Mouse (Mus musculus) ovary, postnatal 14 days (tissue): ENCODE results near the gene Stag2.

ENCODE experiments used
- DNase-seq: peaks from one replicate; pipeline ENCODE4 v3.0.0; 2022; ENCODE audit warnings: low spot score

Gene Stag2

DNA sequence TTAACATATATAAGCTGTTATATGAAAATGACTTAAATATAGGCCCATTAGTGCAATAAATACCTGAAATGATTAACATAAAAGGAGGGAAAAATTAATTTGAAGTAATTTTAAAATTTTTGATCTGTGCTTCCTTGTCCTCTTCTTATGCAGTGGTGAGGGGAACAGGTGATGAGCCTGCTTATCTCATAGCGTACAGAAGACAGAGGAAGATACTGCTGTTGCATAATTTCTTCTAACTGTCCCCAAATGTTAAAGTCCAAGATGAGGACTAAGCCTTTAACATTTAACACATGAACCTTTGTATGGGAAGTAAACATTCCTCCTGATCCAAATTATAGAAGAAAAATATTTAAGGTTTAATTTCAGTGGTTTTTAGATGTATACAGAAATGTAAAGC lies 66.6 kb downstream of the Stag2 start:
- no peak for DNase-seq

DNA sequence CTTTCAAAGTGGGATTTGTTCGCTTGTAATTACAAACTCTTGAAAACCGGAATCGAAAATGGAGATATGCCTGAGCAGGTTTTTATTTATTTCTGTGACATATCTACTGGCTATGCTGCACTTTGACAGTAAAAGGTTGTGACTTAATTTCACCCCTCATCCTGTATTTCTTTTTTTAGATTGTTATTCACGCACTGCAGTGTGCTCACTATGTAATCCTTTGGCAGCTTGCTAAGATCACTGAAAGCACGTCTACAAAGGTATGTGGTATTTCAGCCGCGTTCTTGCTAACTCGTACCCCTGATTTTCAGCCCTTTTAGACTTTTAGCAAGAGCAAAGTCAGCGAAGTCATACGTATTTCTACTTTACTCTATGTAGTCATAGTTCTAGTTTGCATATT lies 101.2 kb downstream of the Stag2 start:
- no peak for DNase-seq

DNA sequence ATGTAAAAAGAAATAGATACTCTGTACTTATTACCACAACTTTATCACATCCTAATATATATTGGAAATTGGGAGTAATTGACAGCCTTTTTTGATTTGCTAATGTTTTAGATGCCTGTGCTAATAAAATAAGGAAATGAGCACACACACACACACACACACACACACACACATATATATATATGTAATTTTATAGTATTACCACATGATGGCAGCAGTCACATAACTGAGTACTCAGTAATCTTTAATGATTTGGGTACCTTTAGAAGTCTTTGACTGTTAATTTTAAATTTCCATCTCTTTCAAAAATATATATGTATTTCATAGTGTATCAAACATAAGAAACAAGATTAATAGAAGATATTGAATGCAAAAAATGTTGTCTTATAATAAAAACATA lies 123.6 kb downstream of the Stag2 start:
- no peak for DNase-seq

DNA sequence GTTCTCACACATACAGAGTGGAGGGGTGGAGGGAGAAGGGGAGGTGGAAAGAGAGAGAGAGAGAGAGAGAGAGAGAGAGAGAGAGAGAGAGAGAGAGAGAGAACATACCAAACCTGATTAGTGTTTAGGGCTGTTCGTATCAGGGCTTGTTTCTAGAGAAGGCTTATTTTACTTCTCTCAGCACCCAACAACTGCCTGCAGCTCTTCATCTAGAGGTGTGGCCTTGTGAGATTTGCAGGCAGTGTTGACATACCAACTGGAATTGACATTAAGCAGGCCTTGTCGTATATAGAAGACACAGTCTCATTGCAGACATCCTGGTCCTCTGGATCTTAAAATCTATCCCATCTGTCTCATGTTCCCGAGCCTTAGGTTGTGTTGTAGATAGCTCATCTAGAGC lies 141.1 kb downstream of the Stag2 start:
- no peak for DNase-seq

DNA sequence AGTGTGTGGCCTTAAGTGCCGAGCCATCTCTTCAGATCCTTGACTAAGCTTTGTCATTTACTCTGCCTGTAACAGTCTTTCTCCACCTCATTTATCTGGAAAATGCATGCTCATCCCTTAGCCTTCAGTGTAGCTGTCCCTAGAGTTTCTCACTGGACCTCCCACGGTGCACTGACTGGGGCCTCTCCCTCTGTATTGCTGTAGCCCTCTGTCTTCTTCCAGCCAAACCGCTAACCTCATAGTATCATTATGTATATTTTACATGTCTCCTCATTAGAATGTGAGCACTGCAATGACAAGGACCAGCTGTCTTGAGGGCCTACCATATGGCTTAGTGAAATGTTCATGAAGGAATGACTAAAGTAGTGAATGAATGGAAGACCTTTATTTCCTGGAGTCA lies 166.1 kb downstream of the Stag2 start:
- DNase-seq, result no peak

DNA sequence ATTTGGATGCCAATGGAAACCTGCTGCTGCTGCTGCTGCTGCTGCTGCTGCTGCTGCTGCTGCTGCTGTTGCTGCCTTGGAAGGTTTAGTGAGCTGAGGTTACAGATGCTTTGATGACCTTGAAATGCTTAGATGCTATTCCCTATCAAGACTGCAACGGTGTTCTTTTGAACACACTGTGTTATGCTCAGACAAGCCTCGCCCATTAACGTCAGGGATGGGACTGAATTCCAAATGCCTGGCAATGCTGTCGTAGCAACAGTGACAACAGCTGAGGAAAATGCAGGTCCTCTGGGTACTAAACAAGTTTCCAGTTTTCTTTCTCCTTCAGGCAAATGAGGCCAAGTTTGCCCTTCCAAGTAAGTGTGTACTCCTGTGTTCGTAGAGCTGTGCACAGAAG lies 171.3 kb downstream of the Stag2 start:
- no peak for DNase-seq

DNA sequence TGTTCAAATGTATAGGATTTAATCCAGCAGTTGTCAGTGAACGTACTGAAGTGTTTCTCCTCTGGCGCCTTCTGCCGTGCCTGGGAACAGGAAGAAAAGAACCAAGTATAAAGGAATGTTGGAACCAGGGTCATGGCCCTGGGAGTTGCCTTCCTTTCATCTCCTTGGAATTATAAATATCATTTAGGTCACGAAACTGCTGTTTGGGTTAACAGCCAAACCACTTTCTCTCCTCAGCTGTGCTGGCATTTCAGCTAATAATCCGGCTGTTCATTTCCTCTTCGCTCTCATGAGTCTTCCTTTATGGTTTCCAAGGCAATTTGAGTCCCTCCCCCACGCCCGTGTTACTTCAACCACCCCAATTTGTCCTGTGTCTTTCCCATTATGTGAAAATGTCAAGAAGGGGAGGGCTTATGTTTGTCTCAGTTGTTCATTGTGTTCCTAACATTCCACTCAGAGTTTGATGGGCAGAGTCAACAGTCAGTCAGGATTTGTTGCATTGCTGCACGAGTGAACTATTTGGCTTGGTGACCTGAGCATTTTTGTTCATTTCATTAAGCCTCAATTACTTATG lies 172.2 kb downstream of the Stag2 start:
- DNase-seq, result no peak

DNA sequence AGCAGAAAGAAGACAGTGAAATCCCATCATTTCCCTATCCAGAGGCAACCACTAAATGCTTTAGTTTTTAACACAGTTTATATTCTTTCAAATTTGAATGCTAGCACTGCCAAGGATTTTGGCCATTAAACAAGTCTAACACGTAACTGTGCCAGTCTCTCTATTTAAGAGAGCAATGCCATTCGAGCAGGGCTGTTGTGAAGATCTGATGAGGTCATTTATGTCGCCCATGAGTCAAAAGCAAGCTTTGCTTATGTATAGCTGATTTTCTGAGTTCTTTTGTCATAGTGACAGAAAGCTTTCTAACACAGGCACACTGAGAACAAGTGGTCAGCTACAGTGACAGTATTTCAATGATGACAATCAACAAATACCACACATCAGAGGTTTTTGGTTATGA lies 175.7 kb downstream of the Stag2 start:
- DNase-seq, result no peak
